Mouse (Mus musculus) heart, postnatal 0 days (tissue): ENCODE measurements around the gene Tmigd1.

Source experiments
- CTCF ChIP-seq: IDR thresholded peaks from 2 replicates; pipeline ENCODE4 v1.5.1; 2016; ENCODE audit warnings: antibody characterized with exemption, control low read depth, low read depth
- EP300 ChIP-seq: IDR thresholded peaks from 2 replicates; pipeline ENCODE4 v1.6.1; 2016; ENCODE audit warnings: antibody characterized with exemption, low read depth

- TF ChIP-seq CTCF = peak; percentile 14; the same call in 1 of the 2 replicates
- no peak for TF ChIP-seq EP300
These were observed 34.6 kb downstream of the Tmigd1 start for GRCm38 (mm10) chr11:76936578-76936977.
